Mouse (Mus musculus) brown adipose tissue, adult 24 weeks (tissue): ENCODE results near the gene Ick. TPM values are rescaled to one million over a fixed set of nuclear protein-coding genes. Genes with fewer than 3 reads are reported as not detected.
"Not testable (repeated sequence)": the region's sequence is repeated elsewhere in the genome, so short reads cannot be mapped to it uniquely, and the experiment has no call there.

Experiments used
- H3K27ac ChIP-seq: fragments of 200-500 bp; replicated peaks from 2 replicates; pipeline ENCODE4 v1.5.1; 2012; ENCODE audit warnings: low read depth, mild to moderate bottlenecking, low read length
- H3K4me1 ChIP-seq: fragments of 200-500 bp; 2 replicates; pipeline ENCODE4 v1.6.1; 2012; ENCODE audit warnings: low read length, mixed read lengths; ENCODE audit not compliant: control insufficient read depth, insufficient read depth, insufficient read length
- H3K4me3 ChIP-seq: fragments of 200-500 bp; 2 replicates; pipeline ENCODE4 v1.5.1; 2012; ENCODE audit warnings: low read depth, mild to moderate bottlenecking, low read length, moderate library complexity; ENCODE audit not compliant: insufficient read depth
- polyA plus RNA-seq: library from polyadenylated mRNA; stranded (reverse); fragments of >200 nt; gene quantifications from 2 replicates; pipeline ENCODE4 v1.2.4, GENCODE M21; 2012; ENCODE audit not compliant: missing spikeins, insufficient read depth, insufficient read length

Gene Ick
- 21.8 and 23.4 TPM in 2 replicates for polyA plus RNA-seq

GRCm38 (mm10) chr9:78108796-78109239 lies at the start of gene Ick, which contains the start of gene Fbxo9:
TSS of gene Ick (plus strand) at chr9:78109192.
TSS of gene Fbxo9 (minus strand) at chr9:78109065.
- H3K4me1 ChIP-seq, result peaks cover 3% of the 10 kb centered on the region; the same call in 1 of the 2 replicates
- peak within 1 kb of the TSS; percentile 82 for H3K4me3 ChIP-seq
- peak within 1 kb of the TSS; percentile 87 for H3K27ac ChIP-seq

GRCm38 (mm10) chr9:78059525-78060120 lies 49.4 kb upstream of the Ick start:
- H3K4me3 ChIP-seq, result no peak overlapping the region
- H3K4me1 ChIP-seq, result no peaks in the 10 kb centered on the region
- no peak overlapping the region for H3K27ac ChIP-seq

GRCm38 (mm10) chr9:78062392-78062791 lies 46.6 kb upstream of the Ick start:
- Histone ChIP-seq H3K4me1 (no peaks in the 10 kb centered on the region; the same call in 1 of the 2 replicates), H3K27ac (no peak overlapping the region), H3K4me3 (no peak overlapping the region)

GRCm38 (mm10) chr9:78064121-78064520 lies 44.9 kb upstream of the Ick start:
- Histone ChIP-seq H3K4me1 (no peaks in the 10 kb centered on the region; the same call in 1 of the 2 replicates), H3K27ac (no peak overlapping the region), H3K4me3 (no peak overlapping the region)

GRCm38 (mm10) chr9:78070496-78070895 lies 38.5 kb upstream of the Ick start:
- no peak overlapping the region for H3K27ac ChIP-seq
- no peaks in the 10 kb centered on the region for H3K4me1 ChIP-seq
- no peak overlapping the region for H3K4me3 ChIP-seq

- Histone ChIP-seq H3K4me3 (no peak overlapping the region), H3K27ac (no peak overlapping the region), H3K4me1 (no peaks in the 10 kb centered on the region)
These were observed 37.4 kb upstream of the Ick start for GRCm38 (mm10) chr9:78071626-78072025.

- not testable (repeated sequence) for H3K4me3 ChIP-seq, H3K27ac ChIP-seq, H3K4me1 ChIP-seq
These were observed 35.7 kb upstream of the Ick start for GRCm38 (mm10) chr9:78073291-78073690.

GRCm38 (mm10) chr9:78073713-78074340 lies 35.2 kb upstream of the Ick start:
- no peaks in the 10 kb centered on the region for H3K4me1 ChIP-seq
- no peak overlapping the region for H3K27ac ChIP-seq
- no peak overlapping the region for H3K4me3 ChIP-seq

- Histone ChIP-seq H3K4me3 (no peak overlapping the region), H3K4me1 (no peaks in the 10 kb centered on the region), H3K27ac (no peak overlapping the region)
These were observed 33.7 kb upstream of the Ick start for GRCm38 (mm10) chr9:78075256-78075655.

- H3K4me3 ChIP-seq, result no peak overlapping the region
- H3K4me1 ChIP-seq, result no peaks in the 10 kb centered on the region
- H3K27ac ChIP-seq, result no peak overlapping the region
These were observed 30.8 kb upstream of the Ick start for GRCm38 (mm10) chr9:78078240-78078639.

- Histone ChIP-seq H3K27ac (no peak overlapping the region), H3K4me3 (no peak overlapping the region), H3K4me1 (no peaks in the 10 kb centered on the region)
These were observed 27.2 kb upstream of the Ick start for GRCm38 (mm10) chr9:78081835-78082234.

GRCm38 (mm10) chr9:78084341-78084740 lies 24.7 kb upstream of the Ick start:
- Histone ChIP-seq H3K27ac (no peak overlapping the region), H3K4me3 (no peak overlapping the region), H3K4me1 (no peaks in the 10 kb centered on the region)

- no peak overlapping the region for H3K4me3 ChIP-seq
- no peaks in the 10 kb centered on the region for H3K4me1 ChIP-seq
- H3K27ac ChIP-seq, result no peak overlapping the region
These were observed 23.2 kb upstream of the Ick start for GRCm38 (mm10) chr9:78085722-78086287.

- no peak overlapping the region for H3K4me3 ChIP-seq
- H3K4me1 ChIP-seq, result no peaks in the 10 kb centered on the region
- no peak overlapping the region for H3K27ac ChIP-seq
These were observed 21.2 kb upstream of the Ick start for GRCm38 (mm10) chr9:78087751-78088150.

GRCm38 (mm10) chr9:78088521-78088920 lies 20.5 kb upstream of the Ick start:
- no peaks in the 10 kb centered on the region for H3K4me1 ChIP-seq
- H3K27ac ChIP-seq, result no peak overlapping the region

GRCm38 (mm10) chr9:78088971-78089370 lies 20.0 kb upstream of the Ick start:
- Histone ChIP-seq H3K4me1 (no peaks in the 10 kb centered on the region), H3K4me3 (no peak overlapping the region), H3K27ac (no peak overlapping the region)

More at GRCm38 (mm10) chr9:78088521-78088920, 20.5 kb upstream of the Ick start:
- H3K4me3 ChIP-seq, result no peak overlapping the region
